Mouse (Mus musculus) megakaryocyte, embryonic 14.5 days (primary cell): ENCODE results near the gene Ruvbl1. TPM values are rescaled to one million over a fixed set of nuclear protein-coding genes. Genes with fewer than 3 reads are reported as not detected.
A peak's percentile ranks its signal among the peaks of the same experiment; 100 is the strongest.

Experiments
- H3K27me3 ChIP-seq: replicated peaks from 2 replicates; pipeline ENCODE3; 2012; ENCODE audit warnings: inconsistent platforms
- H3K36me3 ChIP-seq: replicated peaks from 2 replicates; pipeline ENCODE3; 2012; ENCODE audit warnings: low read length, inconsistent platforms, mixed read lengths
- H3K4me1 ChIP-seq: 2 replicates; pipeline ENCODE4 v1.6.1; 2012; ENCODE audit warnings: inconsistent platforms
- H3K4me3 ChIP-seq: replicated peaks from 2 replicates; pipeline ENCODE3; 2012; ENCODE audit warnings: moderate library complexity, mild to moderate bottlenecking, inconsistent platforms
- H3K9me3 ChIP-seq: 2 replicates; pipeline ENCODE4 v1.6.1; 2012; ENCODE audit warnings: inconsistent platforms
- FLI1 ChIP-seq: IDR thresholded peaks from 2 replicates; pipeline ENCODE4 v1.6.1; 2012; ENCODE audit warnings: low read length, inconsistent platforms, mixed read lengths
- GATA1 ChIP-seq: IDR thresholded peaks from 3 replicates; pipeline ENCODE4 v1.6.1; 2012; ENCODE audit warnings: mixed read lengths, low read length, inconsistent platforms, borderline replicate concordance
- polyA plus RNA-seq: library from polyadenylated mRNA; stranded (reverse); fragments of >175 nt; gene quantifications from 2 replicates; pipeline ENCODE4 v1.2.3, GENCODE M21; 2012; ENCODE audit warnings: low replicate concordance; ENCODE audit not compliant: insufficient read depth

Ruvbl1 gene
- polyA plus RNA-seq, 1 experiment = 27.3 TPM

GRCm38 (mm10) chr6:88540093-88540755 lies 75.0 kb downstream of the Ruvbl1 start:
- no peak for TF ChIP-seq GATA1
- no peak for TF ChIP-seq FLI1
- no peaks in the 10 kb centered on the region for H3K36me3 ChIP-seq
- H3K27me3 ChIP-seq = peaks cover 27% of the 10 kb centered on the region
- no peaks in the 10 kb centered on the region for H3K9me3 ChIP-seq
- peaks cover 21% of the 10 kb centered on the region for H3K4me1 ChIP-seq
- H3K4me3 ChIP-seq = no peak overlapping the region

GRCm38 (mm10) chr6:88544241-88544640 lies 79.0 kb downstream of the Ruvbl1 start:
- H3K4me3 ChIP-seq = no peak overlapping the region
- H3K27me3 ChIP-seq = peaks cover 45% of the 10 kb centered on the region
- TF ChIP-seq GATA1 (no peak), FLI1 (no peak)

DNA sequence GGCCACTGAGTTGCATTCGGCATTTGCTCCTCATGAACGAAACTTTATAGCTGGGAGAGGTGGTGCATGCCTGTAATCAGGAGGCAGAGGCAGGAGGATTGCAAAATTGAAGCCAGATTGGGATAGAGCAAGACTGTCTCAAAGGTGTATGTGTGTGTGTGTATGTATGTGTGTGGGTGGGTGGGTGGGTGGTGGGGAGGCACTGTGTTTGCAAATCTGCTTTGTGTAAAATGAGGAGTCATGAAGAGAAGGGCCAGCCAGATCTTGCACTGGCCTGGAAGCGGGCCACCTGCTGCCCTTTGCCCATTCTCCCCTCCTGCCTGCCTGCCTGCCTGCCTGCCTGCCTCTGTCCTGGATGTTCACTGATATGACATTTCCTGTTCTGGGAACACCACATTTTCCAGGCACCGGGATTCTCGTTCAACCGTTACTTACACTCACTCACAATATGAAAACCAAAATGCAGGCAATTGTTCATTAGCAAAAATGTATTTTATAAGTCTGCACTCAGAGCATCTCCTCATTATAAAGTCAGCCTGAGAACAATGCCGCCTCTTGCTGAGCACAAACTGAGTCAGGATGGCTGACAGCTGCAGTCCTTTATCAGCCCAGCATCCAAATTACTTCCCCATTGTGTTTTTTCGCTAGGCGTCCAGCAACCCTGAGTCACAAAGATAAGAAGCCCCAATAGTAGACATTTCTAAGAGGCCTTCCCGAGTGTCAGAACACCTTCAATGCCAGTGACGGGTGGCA lies 79.6 kb downstream of the Ruvbl1 start:
- TF ChIP-seq GATA1 (no peak), FLI1 (no peak)
- Histone ChIP-seq H3K4me1 (peaks cover 56% of the 10 kb centered on the region), H3K36me3 (no peaks in the 10 kb centered on the region), H3K4me3 (peak overlapping the region; percentile 82), H3K27me3 (peaks cover 43% of the 10 kb centered on the region), H3K9me3 (no peaks in the 10 kb centered on the region)

More at GRCm38 (mm10) chr6:88544241-88544640, 79.0 kb downstream of the Ruvbl1 start:
- Histone ChIP-seq H3K4me1 (peaks cover 56% of the 10 kb centered on the region), H3K36me3 (no peaks in the 10 kb centered on the region), H3K9me3 (no peaks in the 10 kb centered on the region)

DNA sequence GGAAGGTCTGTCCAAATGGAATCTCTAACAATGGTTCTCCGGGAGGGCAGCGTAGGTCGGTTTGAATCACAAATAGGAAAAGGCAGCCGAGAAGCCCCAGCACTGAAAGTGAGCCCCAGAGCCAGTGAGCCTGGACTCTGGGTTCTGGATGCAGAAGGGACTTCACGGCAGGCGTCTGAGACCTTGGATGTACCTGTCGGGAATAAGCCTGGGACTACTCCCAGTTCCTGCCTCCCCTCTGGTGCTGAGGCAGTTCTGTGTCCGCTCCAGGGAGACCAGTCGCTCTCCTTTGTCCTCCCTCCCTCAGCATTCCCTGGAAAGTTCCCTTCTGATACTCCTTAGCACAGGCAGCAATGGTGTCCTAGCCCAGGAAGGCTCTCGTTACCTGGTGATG lies 80.2 kb downstream of the Ruvbl1 start:
- Histone ChIP-seq H3K36me3 (no peaks in the 10 kb centered on the region), H3K27me3 (peaks cover 42% of the 10 kb centered on the region), H3K4me1 (peaks cover 52% of the 10 kb centered on the region), H3K9me3 (no peaks in the 10 kb centered on the region), H3K4me3 (peak overlapping the region; percentile 59)
- no peak for TF ChIP-seq GATA1
- no peak for TF ChIP-seq FLI1

Other genes with a start within 250 kb of the Ruvbl1 start
- gene Dnajb8, start 243.1 kb upstream of the Ruvbl1 start, polyA plus RNA-seq = not detected in 2 replicates
- 9.3 and 18.9 TPM in 2 replicates for gene Eefsec, start 18.9 kb upstream of the Ruvbl1 start, polyA plus RNA-seq
- gene Sec61a1, start 53.5 kb downstream of the Ruvbl1 start, polyA plus RNA-seq = 80.5 and 126 TPM in 2 replicates
- gene Kbtbd12, start 172.5 kb downstream of the Ruvbl1 start, polyA plus RNA-seq = 1.1 TPM in 1 of 2 replicates, not detected in the other